Mouse (Mus musculus) B cell, adult 2 months (primary cell): ENCODE results near the gene Setdb2.
"Not testable (repeated sequence)": the region's sequence is repeated elsewhere in the genome, so short reads cannot be mapped to it uniquely, and the experiment has no call there.

Experiments used
- DNase-seq, 2 experiments: peaks; one replicate each; pipeline ENCODE4 v3.0.0; 2022

The Setdb2 gene

DNA sequence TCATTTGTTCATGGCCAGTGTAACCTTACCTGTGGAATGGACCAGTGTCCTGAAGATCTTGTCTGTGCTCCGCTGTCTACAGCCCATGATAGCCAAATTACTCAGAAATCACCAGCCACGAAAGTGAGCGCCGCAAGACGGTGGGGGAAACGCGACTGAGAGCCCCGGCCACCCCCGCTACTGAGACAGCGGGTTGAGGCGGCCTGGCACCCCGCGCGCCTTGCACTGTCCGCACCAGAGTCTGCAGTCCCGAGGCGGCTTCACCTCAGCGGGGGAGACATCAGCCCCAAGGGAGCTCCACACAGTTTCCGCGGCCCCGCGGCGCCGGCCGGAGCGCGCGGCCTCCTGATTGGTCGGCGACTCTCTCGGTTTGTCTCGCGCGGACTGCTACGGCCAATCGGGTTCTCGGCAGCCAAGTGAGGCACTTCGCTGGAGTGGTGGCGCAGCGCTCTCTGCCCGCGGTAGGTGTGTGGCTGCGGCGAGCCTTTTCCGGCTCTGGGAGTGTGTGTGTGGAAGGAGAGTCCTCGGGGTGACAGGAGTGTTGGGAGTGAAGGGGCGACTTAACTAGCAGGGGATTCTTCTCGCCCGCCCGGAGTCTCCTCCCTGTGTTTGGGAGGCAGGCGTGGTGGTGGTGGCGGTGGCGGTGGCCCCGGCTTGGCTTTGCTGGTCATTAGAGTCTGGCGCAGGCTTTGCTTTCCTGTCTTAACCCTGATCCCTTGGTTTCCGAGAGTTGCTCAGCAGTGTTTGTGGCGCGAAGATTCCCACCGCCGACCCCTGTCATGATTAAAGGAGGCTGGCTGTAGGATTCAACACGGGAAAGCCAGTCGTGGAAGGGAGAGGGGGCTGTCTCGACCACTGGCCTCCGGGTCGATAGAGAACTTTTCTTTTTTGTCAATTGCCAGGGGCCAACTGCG, at the start of gene Setdb2, which contains the start of gene Cab39l:
TSS of gene Setdb2 (minus strand) at position 327 of the 914 bp plus-strand sequence.
TSS of gene Cab39l (plus strand) at position 415 of the 914 bp plus-strand sequence.
- peak; percentile 93 to 94 for DNase-seq

DNA sequence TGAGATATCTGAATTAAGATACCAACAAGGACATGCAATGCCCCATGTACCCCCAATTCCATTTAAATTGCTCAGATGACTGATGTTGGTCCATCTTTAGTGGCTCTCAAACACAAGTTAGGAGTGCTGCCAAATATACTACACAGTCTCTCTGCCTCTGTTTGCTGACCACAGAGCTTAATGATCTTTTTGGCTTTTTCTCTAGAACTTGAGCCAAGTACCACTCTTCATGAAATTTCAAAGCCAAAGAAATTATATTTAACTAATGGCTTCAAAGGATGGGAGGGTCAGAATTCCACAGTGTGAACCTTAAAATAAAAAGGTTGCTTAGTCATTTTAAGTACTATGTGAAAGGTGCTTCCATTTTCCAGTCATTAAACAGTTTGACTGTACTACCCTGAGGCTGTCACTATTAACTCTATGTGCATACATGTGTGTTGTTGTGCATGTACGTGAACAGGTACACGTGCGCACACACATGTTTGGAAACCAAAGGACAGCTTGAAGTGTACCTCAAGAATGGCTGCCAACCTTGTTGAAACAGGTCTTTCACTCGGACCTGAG, 44.6 kb upstream of the Setdb2 start:
- no peak for DNase-seq

DNA sequence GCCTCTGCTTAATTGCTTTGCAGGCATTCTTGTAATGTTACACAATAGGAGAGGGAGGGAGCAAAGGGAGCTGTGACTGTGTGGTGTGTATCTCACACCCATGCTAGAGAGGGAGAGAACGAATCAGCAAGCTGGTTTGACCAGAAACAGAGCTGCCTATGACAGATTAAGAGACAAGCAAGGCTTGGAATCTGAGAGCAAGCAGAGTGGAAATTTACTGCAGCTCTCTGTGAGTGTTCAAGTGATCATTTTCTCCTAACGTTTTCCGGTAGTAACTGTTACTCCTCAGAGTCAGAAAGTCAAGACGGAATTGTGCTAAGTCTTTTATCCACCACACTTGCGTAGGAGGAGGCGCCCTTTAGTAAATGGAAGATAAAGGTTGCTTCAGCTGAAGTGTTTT, 38.0 kb upstream of the Setdb2 start:
- no peak for DNase-seq

DNA sequence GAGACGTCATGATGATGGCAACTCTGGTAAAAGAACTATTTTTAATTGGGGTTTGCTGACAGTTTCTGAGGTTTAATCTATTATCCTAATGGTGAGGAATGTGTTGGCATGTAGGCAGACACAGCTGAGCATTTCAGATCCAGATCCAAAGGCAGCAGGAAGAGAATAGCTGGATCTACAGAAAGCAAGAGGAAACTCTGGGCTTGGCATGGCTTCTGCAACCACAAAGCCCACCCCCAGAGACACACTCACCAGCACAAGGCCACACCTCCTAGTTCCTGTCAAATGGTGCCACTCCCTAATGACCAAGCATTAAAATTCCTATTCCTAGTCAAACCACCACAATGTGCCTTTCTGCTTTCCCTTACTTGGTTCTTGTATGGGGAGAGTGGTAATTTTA, 30.1 kb upstream of the Setdb2 start:
- DNase-seq: no peak

DNA sequence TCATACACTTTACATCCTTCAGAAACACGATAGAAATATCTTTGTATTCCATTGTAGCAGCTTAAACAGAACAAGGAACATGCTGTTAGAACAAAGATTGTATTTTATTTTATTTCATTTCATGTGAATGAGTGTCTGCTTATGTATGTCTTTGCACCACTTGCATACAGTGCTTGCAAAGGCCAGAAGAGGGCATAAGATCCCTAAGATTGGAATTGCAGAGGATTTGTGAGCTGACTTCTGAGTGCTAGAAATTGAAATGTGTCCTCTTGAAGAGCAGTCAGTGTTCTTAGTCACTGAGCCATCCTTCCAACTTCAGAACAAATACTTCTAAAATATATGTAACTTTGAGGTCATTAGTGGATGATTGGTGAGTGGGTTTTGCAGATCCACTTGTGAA, 27.1 kb upstream of the Setdb2 start:
- DNase-seq: no peak

DNA sequence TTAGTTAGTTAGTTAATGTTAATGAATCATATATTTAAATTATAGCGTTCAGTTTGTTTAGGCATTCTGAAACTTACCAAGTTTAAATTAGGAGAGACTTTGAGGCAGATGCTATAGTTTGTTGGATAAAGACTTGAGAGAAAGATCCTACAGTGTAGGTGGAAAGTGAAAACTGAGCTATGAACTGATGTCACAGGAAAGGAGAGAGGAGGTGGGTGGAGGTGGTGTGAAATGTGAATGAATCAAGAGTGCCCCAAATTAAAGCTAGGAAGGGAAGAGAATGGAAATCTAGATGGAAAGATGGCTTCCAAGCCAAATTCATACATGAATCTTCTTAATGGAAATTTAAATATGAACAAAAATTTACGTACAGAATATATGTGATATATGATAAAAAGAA, 25.8 kb upstream of the Setdb2 start:
- DNase-seq: no peak

DNA sequence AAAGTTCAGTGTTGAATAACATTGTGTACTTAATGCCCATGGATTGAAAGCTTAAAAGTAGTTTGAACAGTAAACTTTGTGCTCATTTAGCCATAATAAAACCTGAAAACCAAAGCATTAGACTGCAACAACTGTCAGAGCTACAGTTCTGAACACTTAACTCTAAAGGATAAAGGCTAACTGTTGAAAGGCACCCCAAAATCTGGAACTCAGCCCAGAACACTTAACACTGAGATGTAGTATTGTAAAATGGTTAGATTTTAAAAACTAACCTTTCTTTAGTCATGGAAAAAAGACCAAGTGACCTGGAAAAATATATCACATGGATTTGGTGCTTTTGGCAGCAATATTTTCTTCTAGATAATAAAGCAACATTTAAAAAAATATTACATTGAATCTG, 7.3 kb upstream of the Setdb2 start:
- no peak for DNase-seq

DNA sequence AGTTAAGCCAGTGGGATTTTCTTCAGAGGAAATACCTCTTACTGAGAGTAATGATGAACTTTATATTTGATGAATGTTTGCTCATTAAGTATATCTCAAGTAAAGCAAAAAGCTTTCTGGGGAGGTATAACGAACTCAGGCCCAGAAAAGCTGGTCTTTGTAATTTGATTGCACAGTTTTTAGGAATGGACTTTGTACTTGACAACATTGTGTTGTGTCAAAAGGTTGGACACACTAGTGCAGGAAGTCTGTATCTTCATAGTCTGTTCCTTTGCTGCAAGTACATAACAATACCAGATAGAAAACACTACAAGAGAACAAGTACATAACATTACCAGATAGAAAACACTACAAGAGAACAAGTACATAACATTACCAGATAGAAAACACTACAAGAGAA, 4.7 kb upstream of the Setdb2 start:
- DNase-seq: no peak

DNA sequence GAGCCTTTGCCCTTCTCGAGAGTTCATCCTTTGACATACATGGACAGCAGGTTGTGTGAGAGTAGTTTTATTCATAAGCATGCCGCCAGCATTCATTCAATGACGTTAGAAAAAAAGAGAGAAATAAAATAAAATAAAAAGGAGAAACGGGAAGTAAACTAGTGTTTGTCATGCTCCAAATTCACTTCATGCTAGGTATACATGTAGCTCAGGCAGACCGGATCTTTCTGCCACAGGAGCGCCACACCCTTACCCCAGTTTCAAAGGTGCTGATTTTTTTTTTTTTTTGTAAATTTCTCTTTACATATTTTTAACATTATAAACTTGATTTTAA, 755 bp upstream of the Setdb2 start:
- no peak for DNase-seq

DNA sequence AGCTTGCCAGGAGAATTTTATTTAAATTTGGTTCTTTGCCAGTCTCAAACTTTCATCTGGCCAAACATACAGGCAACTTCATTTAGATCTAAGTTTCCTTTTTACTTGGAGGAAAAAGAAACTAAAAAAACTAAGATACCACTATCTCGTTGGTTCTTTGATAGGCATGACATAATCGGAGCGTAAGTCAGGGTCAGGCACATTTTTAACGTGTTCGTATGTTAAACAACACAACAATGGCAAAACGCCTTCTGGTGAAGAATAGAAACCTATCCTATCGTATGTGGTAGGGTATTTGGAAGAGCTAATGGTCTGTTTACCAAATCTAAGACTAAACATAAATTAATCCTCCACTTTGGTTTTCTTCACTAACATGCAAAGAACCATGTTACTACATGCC, 645 bp downstream of the Setdb2 start:
- peak; percentile 11 to 18 for DNase-seq

DNA sequence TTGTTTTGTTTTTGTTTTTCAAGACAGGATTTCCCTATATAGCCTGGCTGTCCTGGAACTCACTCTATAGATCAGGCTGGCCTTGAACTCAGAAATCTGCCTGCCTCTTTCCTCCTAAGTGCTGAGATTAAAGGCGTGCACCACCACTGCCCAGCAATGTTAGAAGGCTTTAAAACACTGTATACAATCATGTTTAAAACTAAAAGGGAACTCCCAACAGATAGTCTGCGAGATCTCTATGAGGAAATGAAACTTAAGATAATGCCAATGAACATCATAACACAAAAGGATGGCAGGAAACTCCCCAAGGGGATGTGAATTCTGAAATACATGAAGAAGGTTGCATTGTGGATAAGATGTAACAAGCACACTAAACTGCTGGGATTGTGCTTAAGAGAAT, 2.2 kb downstream of the Setdb2 start:
- DNase-seq: peak; percentile 69 to 71

DNA sequence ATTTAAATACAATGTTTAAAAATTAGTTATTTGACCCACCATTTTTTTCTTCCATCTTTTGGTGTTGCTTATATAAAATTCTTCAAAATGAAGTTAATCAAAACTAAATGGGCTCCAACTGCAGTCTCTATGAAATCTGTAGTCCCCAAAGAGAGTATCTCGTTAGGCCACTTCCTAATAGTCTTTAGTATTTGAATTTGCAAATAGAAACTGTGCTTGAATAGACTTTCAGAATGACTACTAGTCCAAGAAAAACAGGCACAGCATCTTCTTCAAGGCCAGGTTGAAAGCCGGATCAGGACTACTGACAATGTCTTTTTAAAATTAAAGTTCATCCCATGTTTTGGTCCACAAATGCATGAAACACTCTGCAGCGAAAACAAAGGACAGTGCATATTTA, 3.3 kb downstream of the Setdb2 start:
- DNase-seq: no peak

DNA sequence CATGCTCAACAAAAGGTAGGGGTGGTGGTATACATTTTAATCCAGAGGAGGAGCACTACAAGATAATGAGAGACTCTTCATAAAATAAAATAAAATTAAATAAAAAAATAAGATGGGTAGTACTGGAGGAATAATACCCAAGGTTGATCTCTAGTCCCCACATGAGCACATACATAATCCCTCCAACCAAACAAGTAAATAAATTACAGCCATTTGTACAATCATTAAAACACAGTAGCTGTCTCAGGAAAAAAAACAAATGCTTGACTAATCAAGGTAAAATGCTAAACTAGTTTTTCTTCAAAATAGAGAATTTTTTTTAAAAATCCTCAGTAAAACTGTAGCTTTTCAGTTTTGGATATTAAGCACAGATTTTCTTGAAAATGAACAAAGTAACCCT, 5.5 kb downstream of the Setdb2 start:
- DNase-seq: no peak

DNA sequence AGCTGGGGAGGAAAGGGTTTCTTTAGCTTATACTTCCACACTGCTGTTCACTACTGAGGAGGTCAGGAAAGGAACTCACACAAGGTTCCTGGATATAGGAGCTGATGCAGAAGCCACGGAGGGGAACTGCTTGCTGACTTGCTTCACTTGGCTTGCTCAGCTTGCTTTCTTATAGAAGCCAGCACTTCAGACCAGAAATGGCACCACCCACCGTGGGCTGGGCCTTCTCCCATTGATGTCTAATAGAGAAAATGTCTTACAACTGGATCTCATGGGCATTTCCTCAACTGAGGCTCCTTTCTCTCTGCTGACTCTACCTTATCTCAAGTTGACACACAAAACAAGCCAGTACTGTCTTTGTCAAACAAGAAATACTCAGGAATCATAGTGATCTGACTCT, 6.8 kb downstream of the Setdb2 start:
- no peak for DNase-seq

DNA sequence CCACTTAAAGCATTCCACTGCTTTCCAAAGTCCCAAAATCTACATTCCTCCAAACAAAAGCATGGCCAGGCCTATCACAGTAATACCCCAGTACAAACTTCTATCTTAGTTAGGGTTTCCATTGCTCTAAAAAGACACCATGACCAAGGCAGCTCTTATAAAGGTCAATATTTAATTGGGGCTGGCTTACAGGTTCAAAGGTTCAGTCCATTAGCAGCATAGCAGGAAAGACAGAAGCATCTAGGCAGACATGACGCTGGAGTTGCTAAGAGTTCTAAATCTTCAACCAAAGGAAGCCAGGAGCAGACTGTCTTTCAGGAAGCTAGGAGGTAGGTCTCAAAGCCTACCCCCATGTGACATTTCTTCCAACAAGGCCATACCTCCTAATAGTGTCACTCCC, 10.1 kb downstream of the Setdb2 start:
- DNase-seq: no peak

DNA sequence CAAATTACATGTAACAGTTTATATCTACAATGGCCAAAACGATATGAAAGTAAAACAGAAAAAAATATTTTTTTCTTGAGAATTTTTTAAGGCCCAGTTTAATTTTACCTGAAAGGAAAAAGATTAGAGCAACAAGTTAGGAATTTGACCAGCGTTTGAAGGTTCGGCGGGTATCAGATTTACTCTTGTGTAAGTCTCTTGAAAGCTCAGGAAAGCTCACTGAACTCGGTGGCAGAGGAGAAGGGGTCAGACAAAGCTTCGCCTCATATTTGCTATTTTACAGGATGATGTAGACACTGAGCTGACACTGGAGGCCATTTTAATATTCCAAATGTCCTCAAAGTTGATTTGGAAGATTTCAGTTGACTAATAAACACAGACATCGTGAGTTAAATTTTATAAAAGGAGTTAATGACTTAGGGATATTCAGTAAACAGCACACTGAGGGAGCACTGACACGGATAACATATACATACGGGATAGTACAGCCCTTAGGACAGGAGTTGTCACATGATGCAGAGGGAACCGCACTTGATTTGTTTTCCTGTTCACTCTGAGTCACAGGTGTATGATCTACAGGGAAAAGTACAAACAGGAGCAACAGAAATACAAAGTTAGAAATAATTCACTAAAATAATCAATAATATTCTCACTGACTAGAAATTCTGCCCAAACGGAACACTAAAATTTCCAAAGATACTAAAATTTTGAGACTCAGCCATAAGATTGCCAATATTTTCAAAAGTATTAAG, 17.6 kb downstream of the Setdb2 start:
- DNase-seq: no peak

DNA sequence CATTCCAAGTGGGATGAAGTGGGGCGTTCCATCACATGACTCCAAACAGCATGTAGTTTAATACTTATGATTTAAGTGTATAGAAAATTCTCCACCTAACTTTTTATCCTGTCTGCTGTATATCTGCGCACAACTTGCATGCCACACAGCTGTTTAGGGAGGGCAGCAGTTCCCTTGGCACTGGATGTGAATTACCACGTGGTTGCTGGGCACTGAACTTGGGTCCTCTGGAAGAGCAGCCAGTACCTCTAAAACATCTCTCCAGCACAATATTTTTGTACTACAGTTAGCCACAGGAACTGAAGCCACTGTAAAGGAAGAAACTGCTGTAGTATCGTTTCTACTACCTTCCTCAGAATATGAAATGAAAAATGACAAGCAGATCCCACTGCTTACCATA, 22.5 kb downstream of the Setdb2 start:
- DNase-seq: no peak

DNA sequence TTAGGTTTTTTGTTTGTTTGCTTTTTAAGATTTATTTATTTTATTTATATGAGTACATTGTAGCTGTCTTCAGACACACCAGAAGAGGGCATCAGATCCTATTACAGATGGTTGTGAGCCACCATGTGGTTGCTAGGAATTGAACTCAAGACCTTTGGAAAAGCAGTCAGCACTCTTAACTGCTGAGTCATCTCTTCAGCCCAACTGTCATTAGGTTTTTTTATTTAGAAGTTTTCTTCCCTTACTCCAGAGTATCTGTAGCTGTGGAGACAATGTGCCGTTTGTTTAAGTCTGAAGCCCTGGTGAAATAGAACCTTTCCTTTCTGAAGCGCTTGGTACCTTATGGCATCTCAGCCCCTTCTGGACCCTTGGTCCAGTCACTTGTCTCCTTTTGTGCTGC, 25.7 kb downstream of the Setdb2 start:
- DNase-seq: not testable (repeated sequence)

DNA sequence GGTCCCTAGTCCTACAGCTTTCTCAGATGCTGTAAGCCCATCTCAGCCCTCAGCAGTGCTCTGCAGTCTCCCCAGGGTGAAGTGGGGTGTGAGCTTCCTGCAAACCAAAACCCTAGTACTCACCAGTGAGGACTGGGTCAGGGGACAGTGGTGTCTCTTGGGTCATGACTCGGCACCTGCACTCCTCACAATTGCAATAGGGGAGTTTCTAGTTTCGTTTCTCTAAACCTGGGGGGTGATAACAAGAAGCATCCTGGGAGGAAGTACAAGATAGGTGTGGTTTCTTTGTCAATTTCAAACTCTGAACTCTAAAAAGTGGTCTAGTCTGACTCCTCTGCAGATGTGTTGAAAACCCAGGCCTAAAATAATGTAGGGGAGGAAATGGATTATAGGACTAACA, 43.7 kb downstream of the Setdb2 start:
- peak; percentile 74 to 76 for DNase-seq

DNA sequence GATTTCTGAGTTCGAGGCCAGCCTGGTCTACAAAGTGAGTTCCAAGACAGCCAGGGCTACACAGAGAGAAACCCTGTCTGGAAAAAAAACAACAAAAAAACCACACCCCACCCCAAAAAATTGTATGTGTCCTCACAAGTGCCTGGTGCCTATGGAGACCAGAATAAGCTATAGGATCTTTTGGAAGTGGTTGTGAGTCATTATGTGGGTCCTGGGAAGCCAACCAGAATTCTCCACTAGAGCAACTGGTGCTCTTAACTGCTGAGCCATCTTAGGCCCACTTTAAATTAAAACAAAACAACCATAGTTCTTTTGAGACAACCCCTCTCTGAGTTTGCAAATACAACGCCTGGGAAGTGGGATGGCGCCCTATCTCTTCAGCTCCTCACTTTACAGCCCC, 45.4 kb downstream of the Setdb2 start, which contains the start of gene Phf11c:
TSS of gene Phf11c (minus strand) at position 101 of the 400 bp plus-strand sequence.
- no peak for DNase-seq

DNA sequence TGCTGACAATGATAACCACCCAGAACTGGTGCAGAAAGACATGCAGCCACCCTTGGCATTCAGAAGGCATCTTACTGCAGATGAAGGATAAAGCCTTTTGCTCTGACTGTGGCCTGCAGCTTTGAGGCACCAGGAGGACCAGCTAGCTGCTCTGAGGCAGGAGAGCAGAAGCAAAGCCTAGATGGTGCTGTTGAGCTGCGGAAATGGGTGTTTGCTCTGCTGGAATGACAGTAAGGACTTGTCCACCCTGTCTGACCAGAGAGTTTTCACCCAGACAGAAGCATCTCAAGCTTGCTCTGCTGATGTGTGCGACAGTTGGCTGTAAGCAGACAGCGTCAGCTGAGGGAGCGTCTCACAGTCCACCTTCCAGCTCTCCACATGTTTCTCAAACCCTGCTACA, 50.5 kb downstream of the Setdb2 start:
- peak; percentile 16 to 23 for DNase-seq

DNA sequence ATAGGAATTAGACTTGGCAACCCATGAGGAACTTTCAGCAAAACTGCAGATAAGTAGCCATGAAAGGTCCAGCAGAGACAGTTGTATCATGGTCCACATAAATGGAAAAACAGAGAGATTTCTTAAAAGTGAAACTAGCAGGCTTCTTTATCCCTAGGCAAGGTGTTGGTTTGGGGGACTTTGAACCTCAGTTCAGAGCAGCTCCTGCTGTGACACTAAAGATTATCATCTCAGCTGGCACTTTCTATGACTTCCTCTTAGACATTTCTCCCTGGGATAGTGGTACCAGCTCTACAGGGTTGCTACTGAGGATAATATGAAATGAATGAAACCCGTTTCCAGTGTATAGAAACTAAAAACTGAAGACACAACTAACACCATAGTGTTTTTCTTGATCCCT, 51.2 kb downstream of the Setdb2 start:
- no peak for DNase-seq

DNA sequence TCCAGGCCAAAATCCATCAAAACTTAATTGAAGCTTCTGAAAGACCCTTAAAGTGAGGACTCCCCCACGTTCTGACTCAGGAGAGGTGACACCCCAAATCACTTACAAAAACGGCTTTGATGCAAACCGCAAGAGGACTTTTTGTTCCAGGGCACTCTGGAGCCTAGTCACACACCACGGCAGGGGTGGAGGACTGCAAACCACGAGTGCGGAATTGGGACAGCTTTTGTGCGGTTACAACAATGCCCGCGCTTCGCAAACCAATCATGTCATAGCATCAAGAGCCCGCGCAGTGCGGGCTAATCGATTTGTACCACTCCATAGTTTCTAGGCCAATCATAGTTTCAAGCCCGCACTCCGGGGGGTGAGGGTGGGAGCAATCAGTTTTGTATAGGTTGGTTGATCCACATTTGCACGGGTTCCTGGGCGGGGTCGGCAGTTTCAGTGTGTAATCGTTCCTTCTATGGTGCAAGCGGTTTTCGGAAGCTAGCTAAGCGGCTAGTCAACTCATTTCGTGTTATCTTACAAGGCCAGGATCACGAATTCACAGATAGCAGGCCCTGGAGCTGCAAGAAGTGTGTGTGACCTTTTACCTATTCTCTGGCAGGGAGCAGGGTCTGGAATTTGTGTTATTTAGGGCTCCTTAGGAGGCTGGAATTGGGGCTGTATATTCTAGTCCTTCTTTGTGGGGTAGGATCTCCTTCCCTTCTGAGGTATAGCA, 70.2 kb downstream of the Setdb2 start:
- no peak for DNase-seq
